Mouse (Mus musculus) embryonic facial prominence, embryonic 13.5 days (tissue): ENCODE results near the gene Aff3. TPM values are rescaled to one million over a fixed set of nuclear protein-coding genes. Genes with fewer than 3 reads are reported as not detected.

Source experiments
- ATAC-seq: fragments of 200-750 bp; cut with Nextera tagmentation; 2 replicates; pipeline ENCODE4 v1.8.0; 2017; ENCODE audit warnings: low read depth; ENCODE audit not compliant: insufficient number of reproducible peaks, insufficient read depth, low FRiP score, low TSS enrichment
- H3K27ac ChIP-seq: fragments of 300-500 bp; sonication (generic); 2 replicates; pipeline ENCODE4 v1.5.1; 2015; ENCODE audit warnings: moderate library complexity, mild to moderate bottlenecking, inconsistent platforms
- H3K27me3 ChIP-seq: fragments of 300-500 bp; sonication (generic); 2 replicates; pipeline ENCODE4 v1.6.1; 2015; ENCODE audit warnings: mild to moderate bottlenecking, inconsistent platforms
- H3K36me3 ChIP-seq: fragments of 300-500 bp; sonication (generic); 2 replicates; pipeline ENCODE4 v1.6.1; 2015; ENCODE audit warnings: mild to moderate bottlenecking, inconsistent platforms
- H3K4me1 ChIP-seq: fragments of 300-500 bp; sonication (generic); 2 replicates; pipeline ENCODE4 v1.6.1; 2015; ENCODE audit warnings: inconsistent platforms
- H3K4me2 ChIP-seq: fragments of 300-500 bp; sonication (generic); 2 replicates; pipeline ENCODE4 v1.6.1; 2015; ENCODE audit warnings: moderate library complexity, mild to moderate bottlenecking, inconsistent platforms
- H3K4me3 ChIP-seq: fragments of 300-500 bp; sonication (generic); 2 replicates; pipeline ENCODE4 v1.5.1; 2015; ENCODE audit warnings: mild to moderate bottlenecking, inconsistent platforms
- H3K9ac ChIP-seq: fragments of 300-500 bp; sonication (generic); 2 replicates; pipeline ENCODE4 v1.6.1; 2015; ENCODE audit warnings: mild to moderate bottlenecking, inconsistent platforms
- H3K9me3 ChIP-seq: fragments of 300-500 bp; sonication (generic); 2 replicates; pipeline ENCODE4 v1.6.1; 2016; ENCODE audit warnings: inconsistent platforms
- WGBS: fragments of 180-500 bp; shearing (Covaris S2); methylation state at CpG from one replicate; pipeline ENCODE4 v1.1.7; 2015; ENCODE audit warnings: mixed read lengths; 5-methylcytosine and 5-hydroxymethylcytosine counted together
- polyA plus RNA-seq: library from polyadenylated mRNA; unstranded; fragments of >200 nt; fragmentation: Nextera tagmentation; extraction: Ambion mirVana; gene quantifications from 2 replicates; pipeline ENCODE4 v1.2.1, GENCODE M21; 2015

Aff3 gene
- polyA plus RNA-seq, 1 experiment from 2014 or later: 12.0 TPM

GRCm38 (mm10) chr1:38252031-38252765 is 412.6 kb downstream of the Aff3 start:
- Histone ChIP-seq H3K4me1 (peaks cover 25% of the 10 kb centered on the region), H3K9ac (no peak overlapping the region), H3K4me2 (no peak overlapping the region), H3K27ac (no peak overlapping the region), H3K4me3 (no peak overlapping the region), H3K27me3 (no peaks in the 10 kb centered on the region; the same call in 1 of the 2 replicates), H3K36me3 (no peaks in the 10 kb centered on the region), H3K9me3 (no peaks in the 10 kb centered on the region)
- 62% methylated on average over 19 of the region's 19 CpGs for WGBS
- ATAC-seq: 0 out of 2 replicates have a peak, but pooled peaks have one; percentile 57

GRCm38 (mm10) chr1:38251448-38251847 is 413.3 kb downstream of the Aff3 start:
- no peak overlapping the region for H3K4me2 ChIP-seq
- no peaks in the 10 kb centered on the region for H3K36me3 ChIP-seq
- H3K9ac ChIP-seq: no peak overlapping the region
- no peak overlapping the region for H3K27ac ChIP-seq
- no peaks in the 10 kb centered on the region for H3K9me3 ChIP-seq
- no peak for ATAC-seq
- WGBS: 93% methylated on average over 11 of the region's 11 CpGs
- no peaks in the 10 kb centered on the region; the same call in 1 of the 2 replicates for H3K27me3 ChIP-seq
- peaks cover 25% of the 10 kb centered on the region for H3K4me1 ChIP-seq
- H3K4me3 ChIP-seq: no peak overlapping the region

GRCm38 (mm10) chr1:38250246-38250645 is 414.5 kb downstream of the Aff3 start:
- H3K27ac ChIP-seq: no peak overlapping the region
- H3K9me3 ChIP-seq: no peaks in the 10 kb centered on the region
- H3K4me2 ChIP-seq: no peak overlapping the region
- no peak overlapping the region for H3K9ac ChIP-seq
- ATAC-seq: no peak
- no peak overlapping the region for H3K4me3 ChIP-seq
- H3K36me3 ChIP-seq: peaks cover 3% of the 10 kb centered on the region; the same call in 1 of the 2 replicates
- H3K4me1 ChIP-seq: peaks cover 25% of the 10 kb centered on the region
- H3K27me3 ChIP-seq: no peaks in the 10 kb centered on the region
- WGBS: 58% methylated on average over 3 of the region's 3 CpGs

GRCm38 (mm10) chr1:38249561-38249960 is 415.2 kb downstream of the Aff3 start:
- Histone ChIP-seq H3K27me3 (no peaks in the 10 kb centered on the region), H3K9ac (no peak overlapping the region), H3K36me3 (peaks cover 7% of the 10 kb centered on the region; the same call in 1 of the 2 replicates), H3K4me3 (no peak overlapping the region), H3K27ac (no peak overlapping the region), H3K4me2 (no peak overlapping the region), H3K4me1 (peaks cover 25% of the 10 kb centered on the region), H3K9me3 (no peaks in the 10 kb centered on the region)
- WGBS: 75% methylated on average over 7 of the region's 7 CpGs
- ATAC-seq: no peak

GRCm38 (mm10) chr1:38248027-38248426 is 416.7 kb downstream of the Aff3 start:
- no peaks in the 10 kb centered on the region for H3K27me3 ChIP-seq
- peaks cover 23% of the 10 kb centered on the region for H3K4me1 ChIP-seq
- no peaks in the 10 kb centered on the region for H3K9me3 ChIP-seq
- H3K4me3 ChIP-seq: no peak overlapping the region
- WGBS: 36% methylated on average over 9 of the region's 9 CpGs
- no peak overlapping the region for H3K27ac ChIP-seq
- ATAC-seq: no peak
- no peak overlapping the region for H3K9ac ChIP-seq
- peaks cover 7% of the 10 kb centered on the region; the same call in 1 of the 2 replicates for H3K36me3 ChIP-seq
- no peak overlapping the region for H3K4me2 ChIP-seq

GRCm38 (mm10) chr1:38242559-38242958 is 422.2 kb downstream of the Aff3 start:
- Histone ChIP-seq H3K36me3 (peaks cover 7% of the 10 kb centered on the region; the same call in 1 of the 2 replicates), H3K4me1 (peaks cover 26% of the 10 kb centered on the region), H3K4me3 (no peak overlapping the region), H3K9me3 (no peaks in the 10 kb centered on the region), H3K27ac (no peak overlapping the region), H3K4me2 (no peak overlapping the region), H3K9ac (no peak overlapping the region), H3K27me3 (no peaks in the 10 kb centered on the region)
- ATAC-seq: no peak
- 62% methylated on average over 4 of the region's 4 CpGs for WGBS

- peaks cover 33% of the 10 kb centered on the region for H3K4me1 ChIP-seq
- no peak overlapping the region for H3K9ac ChIP-seq
- 75% methylated on average over 4 of the region's 4 CpGs for WGBS
- no peaks in the 10 kb centered on the region for H3K9me3 ChIP-seq
- no peak overlapping the region for H3K4me3 ChIP-seq
- H3K27ac ChIP-seq: no peak overlapping the region
- H3K36me3 ChIP-seq: peaks cover 7% of the 10 kb centered on the region; the same call in 1 of the 2 replicates
- H3K27me3 ChIP-seq: no peaks in the 10 kb centered on the region
- no peak for ATAC-seq
- no peak overlapping the region for H3K4me2 ChIP-seq
Observed at GRCm38 (mm10) chr1:38241801-38242200, 423.0 kb downstream of the Aff3 start.

GRCm38 (mm10) chr1:38241221-38241666 is 423.5 kb downstream of the Aff3 start:
- Histone ChIP-seq H3K4me1 (peaks cover 36% of the 10 kb centered on the region), H3K27me3 (no peaks in the 10 kb centered on the region), H3K27ac (no peak overlapping the region), H3K9me3 (no peaks in the 10 kb centered on the region), H3K4me3 (no peak overlapping the region), H3K9ac (no peak overlapping the region), H3K36me3 (peaks cover 7% of the 10 kb centered on the region; the same call in 1 of the 2 replicates), H3K4me2 (no peak overlapping the region)
- WGBS: 85% methylated on average over 6 of the region's 6 CpGs
- no peak for ATAC-seq

GRCm38 (mm10) chr1:38240438-38241220 is 424.1 kb downstream of the Aff3 start:
- Histone ChIP-seq H3K9me3 (no peaks in the 10 kb centered on the region), H3K4me2 (no peak overlapping the region), H3K27ac (no peak overlapping the region), H3K9ac (no peak overlapping the region), H3K36me3 (peaks cover 7% of the 10 kb centered on the region; the same call in 1 of the 2 replicates), H3K4me1 (peaks cover 36% of the 10 kb centered on the region), H3K27me3 (no peaks in the 10 kb centered on the region), H3K4me3 (no peak overlapping the region)
- no peak for ATAC-seq
- 90% methylated on average over 9 of the region's 9 CpGs for WGBS

- no peaks in the 10 kb centered on the region for H3K27me3 ChIP-seq
- H3K4me3 ChIP-seq: no peak overlapping the region
- H3K27ac ChIP-seq: no peak overlapping the region
- H3K4me1 ChIP-seq: peaks cover 36% of the 10 kb centered on the region
- no peaks in the 10 kb centered on the region for H3K9me3 ChIP-seq
- H3K36me3 ChIP-seq: no peaks in the 10 kb centered on the region
- H3K9ac ChIP-seq: no peak overlapping the region
- no peak for ATAC-seq
- H3K4me2 ChIP-seq: no peak overlapping the region
- WGBS: 92% methylated on average over 16 of the region's 16 CpGs
Observed at GRCm38 (mm10) chr1:38239516-38239915, 425.2 kb downstream of the Aff3 start.

- peaks cover 36% of the 10 kb centered on the region for H3K4me1 ChIP-seq
- 55% methylated on average over 9 of the region's 9 CpGs for WGBS
- H3K27ac ChIP-seq: no peak overlapping the region
- no peaks in the 10 kb centered on the region for H3K36me3 ChIP-seq
- no peak overlapping the region for H3K4me2 ChIP-seq
- no peak for ATAC-seq
- H3K9me3 ChIP-seq: no peaks in the 10 kb centered on the region
- H3K4me3 ChIP-seq: no peak overlapping the region
- H3K27me3 ChIP-seq: no peaks in the 10 kb centered on the region
- H3K9ac ChIP-seq: no peak overlapping the region
Observed at GRCm38 (mm10) chr1:38237831-38238230, 426.9 kb downstream of the Aff3 start.
